Mouse (Mus musculus): Measurements from ENCODE around the gene 1700109H08Rik.
"Not testable (repeated sequence)": the region's sequence is repeated elsewhere in the genome, so short reads cannot be mapped to it uniquely, and the experiment has no call there.

Gene 1700109H08Rik

GRCm38 (mm10) chr5:3598766-3599165 is 27.4 kb downstream of the 1700109H08Rik start:
- DNase-seq (ENCODE audit: low read depth, low spot score) = no peak

- no peak for DNase-seq (ENCODE audit: low read depth, low spot score)
Observed at GRCm38 (mm10) chr5:3600298-3600697, 28.9 kb downstream of the 1700109H08Rik start.

GRCm38 (mm10) chr5:3600790-3601189 is 29.4 kb downstream of the 1700109H08Rik start:
- no peak for DNase-seq (ENCODE audit: low read depth, low spot score)

GRCm38 (mm10) chr5:3607114-3607513 is 35.7 kb downstream of the 1700109H08Rik start:
- DNase-seq (ENCODE audit: low read depth, low spot score) = no peak

- no peak for DNase-seq (ENCODE audit: low read depth, low spot score)
Observed at GRCm38 (mm10) chr5:3609241-3609640, 37.9 kb downstream of the 1700109H08Rik start.

GRCm38 (mm10) chr5:3611835-3612234 is 40.5 kb downstream of the 1700109H08Rik start:
- DNase-seq (ENCODE audit: low read depth, low spot score) = not testable (repeated sequence)

- DNase-seq (ENCODE audit: low read depth, low spot score) = no peak
Observed at GRCm38 (mm10) chr5:3620486-3620885, 49.1 kb downstream of the 1700109H08Rik start.

- DNase-seq (ENCODE audit: low read depth, low spot score) = no peak
Observed at GRCm38 (mm10) chr5:3630055-3630454, 58.7 kb downstream of the 1700109H08Rik start.

- DNase-seq (ENCODE audit: low read depth, low spot score) = no peak
Observed at GRCm38 (mm10) chr5:3631512-3632271, 60.3 kb downstream of the 1700109H08Rik start.

- DNase-seq (ENCODE audit: low read depth, low spot score) = no peak
Observed at GRCm38 (mm10) chr5:3632285-3632684, 60.9 kb downstream of the 1700109H08Rik start.

- DNase-seq (ENCODE audit: low read depth, low spot score) = no peak
Observed at GRCm38 (mm10) chr5:3633315-3633714, 61.9 kb downstream of the 1700109H08Rik start.

GRCm38 (mm10) chr5:3633951-3634350 is 62.6 kb downstream of the 1700109H08Rik start:
- DNase-seq (ENCODE audit: low read depth, low spot score) = peak; percentile 50
